Mouse (Mus musculus): Measurements from ENCODE around the gene Nr1h2. TPM values are rescaled to one million over a fixed set of nuclear protein-coding genes. Genes with fewer than 3 reads are reported as not detected.
A peak's percentile ranks its signal among the peaks of the same experiment; 100 is the strongest.

Gene Nr1h2
- total and polyA plus RNA-seq, 3 experiments = 49.7 to 82.3 TPM; not detected in 1

- H3K36me3 ChIP-seq (ENCODE audit: control insufficient read depth in 1 of 2, insufficient read depth in 2 of 2, low read length in 2 of 2) = no peaks in the 10 kb centered on the region
- no peak for DNase-seq (ENCODE audit: low read depth, low spot score)
- H3K9me3 ChIP-seq (replicated peaks; ENCODE audit: insufficient read depth, low read length) = no peaks in the 10 kb centered on the region
Observed at GRCm38 (mm10) chr7:44534656-44535441, 18.9 kb downstream of the Nr1h2 start.

GRCm38 (mm10) chr7:44534242-44534641 lies 19.5 kb downstream of the Nr1h2 start:
- Histone ChIP-seq H3K27ac (ENCODE audit: control insufficient read depth, low read depth, low read length) (no peak overlapping the region), H3K9ac (ENCODE audit: control insufficient read depth, low read depth, low read length, poor library complexity, severe bottlenecking) (no peak overlapping the region), H3K79me2 (ENCODE audit: control insufficient read depth, insufficient read depth, low read length, poor library complexity) (no peaks in the 10 kb centered on the region), H3K4me1 (ENCODE audit: control insufficient read depth in 1 of 2, insufficient read depth in 2 of 2, low read length in 2 of 2) (no peaks in the 10 kb centered on the region), H3K27me3 (ENCODE audit: control insufficient read depth in 1 of 2, insufficient read depth in 2 of 2, low read length in 2 of 2) (no peaks in the 10 kb centered on the region), H3K9me3 (replicated peaks; ENCODE audit: insufficient read depth, low read length) (no peaks in the 10 kb centered on the region), H3K4me3 (ENCODE audit: control insufficient read depth in 1 of 2, insufficient read depth in 1 of 2, low read depth in 2 of 2, low read length in 2 of 2) (no peak overlapping the region), H3K36me3 (ENCODE audit: control insufficient read depth in 1 of 2, insufficient read depth in 2 of 2, low read length in 2 of 2) (no peaks in the 10 kb centered on the region)
- TF ChIP-seq ZC3H11A (IDR thresholded peaks at IDR 0.05; ENCODE audit: low read depth, low read length) (no peak), POLR2AphosphoS5 (IDR thresholded peaks at IDR 0.05; ENCODE audit: borderline replicate concordance, low read depth, low read length) (no peak), CHD2 (IDR thresholded peaks at IDR 0.05; ENCODE audit: low read length) (no peak), MAX (IDR thresholded peaks at IDR 0.05; ENCODE audit: low read length) (no peak), UBTF (IDR thresholded peaks at IDR 0.05; ENCODE audit: borderline replicate concordance, insufficient read depth, low read depth, low read length) (no peak), TAL1 (IDR thresholded peaks at IDR 0.05; ENCODE audit: low read length) (no peak), RAD21 (IDR thresholded peaks at IDR 0.05; ENCODE audit: low read depth, low read length) (no peak), E2F4 (IDR thresholded peaks at IDR 0.05; ENCODE audit: borderline replicate concordance, low read depth, low read length) (no peak), ETS1 (IDR thresholded peaks at IDR 0.05; ENCODE audit: low read depth, low read length) (no peak), GATA1 (IDR thresholded peaks at IDR 0.05; ENCODE audit: low read depth, low read length) (no peak), ZMIZ1 (IDR thresholded peaks at IDR 0.05; ENCODE audit: low read depth, low read length) (no peak), KAT2A (conservative IDR thresholded peaks at IDR 0.05; ENCODE audit: low read depth, low read length) (no peak), MAZ (IDR thresholded peaks at IDR 0.05; ENCODE audit: low read depth, low read length) (no peak), MYB (IDR thresholded peaks at IDR 0.05; ENCODE audit: low read depth, low read length) (no peak), HCFC1 (IDR thresholded peaks at IDR 0.05; ENCODE audit: low read depth, low read length) (no peak)
- DNase-seq (ENCODE audit: low read depth, low spot score) = no peak

More at GRCm38 (mm10) chr7:44534656-44535441, 18.9 kb downstream of the Nr1h2 start:
- H3K4me3 ChIP-seq (ENCODE audit: control insufficient read depth in 1 of 2, insufficient read depth in 1 of 2, low read depth in 2 of 2, low read length in 2 of 2) = no peak overlapping the region
- H3K4me1 ChIP-seq (ENCODE audit: control insufficient read depth in 1 of 2, insufficient read depth in 2 of 2, low read length in 2 of 2) = no peaks in the 10 kb centered on the region
- TF ChIP-seq POLR2AphosphoS5 (IDR thresholded peaks at IDR 0.05; ENCODE audit: borderline replicate concordance, low read depth, low read length) = no peak
- TF ChIP-seq ELF1 (IDR thresholded peaks at IDR 0.05; ENCODE audit: low read depth, low read length) = no peak
- peak in 1 of 3 experiments; percentile 5; a peak in 1 of 6 replicates for TF ChIP-seq CTCF (IDR thresholded peaks at IDR 0.05 in 2 of 3, conservative IDR thresholded peaks at IDR 0.05 in 1 of 3; ENCODE audit: control insufficient read depth in 1 of 3, insufficient read depth in 1 of 3, low read depth in 2 of 3, low read length in 3 of 3, poor library complexity in 1 of 3, severe bottlenecking in 1 of 3)
- no peak for TF ChIP-seq JUND (IDR thresholded peaks at IDR 0.05; ENCODE audit: low read depth, low read length)
- no peak for TF ChIP-seq MEF2A (IDR thresholded peaks at IDR 0.05; ENCODE audit: extremely low read depth, insufficient replicate concordance, low read depth, low read length, poor library complexity, severe bottlenecking)
- no peak for TF ChIP-seq USF2 (IDR thresholded peaks at IDR 0.05; ENCODE audit: borderline replicate concordance in 1 of 2, insufficient read depth in 1 of 2, low read depth in 1 of 2, low read length in 2 of 2)
- TF ChIP-seq MXI1 (IDR thresholded peaks at IDR 0.05; ENCODE audit: low read depth, low read length) = no peak
- H3K79me2 ChIP-seq (ENCODE audit: control insufficient read depth, insufficient read depth, low read length, poor library complexity) = no peaks in the 10 kb centered on the region
- H3K9ac ChIP-seq (ENCODE audit: control insufficient read depth, low read depth, low read length, poor library complexity, severe bottlenecking) = no peak overlapping the region
- no peak overlapping the region for H3K27ac ChIP-seq (ENCODE audit: control insufficient read depth, low read depth, low read length)
- H3K27me3 ChIP-seq (ENCODE audit: control insufficient read depth in 1 of 2, insufficient read depth in 2 of 2, low read length in 2 of 2) = no peaks in the 10 kb centered on the region

Data from MEL (cell line).